ENCODE assay signal across 25 mouse cellular contexts in genomic region chr3:141872337-141873042, GRCm38 (mm10).
DNase-seq lines count a peak whose midpoint lies in the region; ATAC-seq and TF ChIP-seq lines count a peak whose summit lies in the region.
"Had no signal": no experiment of that assay in that cellular context is flagged by ENCODE, and none has a peak within 500 bp of the region (broad histone marks: within the 10 kb centered on the region; RNA-seq: fewer than 3 reads in every experiment).

No protein-coding gene starts in this region.

- H3K4me2 ChIP-seq in midbrain, embryonic 13.5 days (replicated peaks) = no peak overlapping the region
- H3K4me2 ChIP-seq in neural tube, embryonic 14.5 days (ENCODE audit: low read depth, low read length) = no peak overlapping the region
- H3K4me2 ChIP-seq: forebrain, embryonic 13.5 days; heart, embryonic 12.5 days; limb, embryonic 12.5 days; liver, embryonic 15.5 days; lung, embryonic 15.5 days had no signal

- peaks cover 4% of the 10 kb centered on the region; the same call in 1 of the 2 replicates for H3K9me3 ChIP-seq in midbrain, embryonic 10.5 days (replicated peaks)
- H3K9me3 ChIP-seq in midbrain, embryonic 13.5 days = 0 out of 2 replicates have a peak, but pooled peaks cover 2% of the 10 kb centered on the region
- peaks cover 4% of the 10 kb centered on the region; the same call in 1 of the 2 replicates for H3K9me3 ChIP-seq in neural tube, embryonic 14.5 days (ENCODE audit: control insufficient read depth, low read length)
- H3K9me3 ChIP-seq: forebrain, embryonic 13.5 days; heart, embryonic 12.5 days; liver, embryonic 15.5 days; lung, embryonic 15.5 days had no signal

- H3K27me3 ChIP-seq in midbrain, embryonic 10.5 days (ENCODE audit: low read depth, poor library complexity, severe bottlenecking) = no peaks in the 10 kb centered on the region
- no peaks in the 10 kb centered on the region for H3K27me3 ChIP-seq in midbrain, embryonic 13.5 days
- no peaks in the 10 kb centered on the region for H3K27me3 ChIP-seq in neural tube, embryonic 14.5 days (ENCODE audit: control insufficient read depth, insufficient read depth, low read length)
- H3K27me3 ChIP-seq: forebrain, embryonic 13.5 days; heart, embryonic 12.5 days; limb, embryonic 12.5 days; liver, embryonic 15.5 days; lung, embryonic 15.5 days had no signal

- no peak for ATAC-seq in midbrain, embryonic 13.5 days
- ATAC-seq in neural tube, embryonic 14.5 days (ENCODE audit: low read depth) = peak; percentile 66; the same call in 1 of the 2 replicates
- ATAC-seq: CD4-positive, CD25-positive, alpha-beta regulatory T cell, adult 4 months; forebrain, embryonic 13.5 days; intestine, postnatal 0 days had no signal

- H3K27ac ChIP-seq in midbrain, embryonic 10.5 days (replicated peaks) = peak overlapping the region; percentile 53
- no peak overlapping the region for H3K27ac ChIP-seq in midbrain, embryonic 13.5 days
- no peak overlapping the region for H3K27ac ChIP-seq in neural tube, embryonic 14.5 days (ENCODE audit: low read depth, low read length)
- H3K27ac ChIP-seq: forebrain, embryonic 13.5 days; heart, adult 2 months; left cerebral cortex, adult 2 months; limb, embryonic 12.5 days; liver, embryonic 15.5 days; lung, embryonic 15.5 days had no signal

- peaks cover 16% of the 10 kb centered on the region for H3K4me1 ChIP-seq in midbrain, embryonic 10.5 days
- no peaks in the 10 kb centered on the region for H3K4me1 ChIP-seq in midbrain, embryonic 13.5 days (replicated peaks)
- no peaks in the 10 kb centered on the region for H3K4me1 ChIP-seq in neural tube, embryonic 14.5 days (ENCODE audit: control insufficient read depth, insufficient read depth, low read length)
- no peaks in the 10 kb centered on the region for H3K4me1 ChIP-seq in lung, adult 2 months (ENCODE audit: control insufficient read depth, insufficient read depth, low read length)
- H3K4me1 ChIP-seq: forebrain, embryonic 13.5 days; heart, embryonic 12.5 days; limb, embryonic 12.5 days; liver, embryonic 15.5 days; lung, embryonic 15.5 days had no signal

- no peak for TF ChIP-seq CTCF in lung, adult 2 months (IDR thresholded peaks at IDR 0.05; ENCODE audit: insufficient read depth, low read length)

- no peak overlapping the region for H3K9ac ChIP-seq in midbrain, embryonic 13.5 days (replicated peaks)
- H3K9ac ChIP-seq in neural tube, embryonic 14.5 days (replicated peaks; ENCODE audit: low read depth, low read length) = no peak overlapping the region
- H3K9ac ChIP-seq: forebrain, embryonic 13.5 days; heart, embryonic 12.5 days; limb, embryonic 12.5 days; liver, embryonic 15.5 days; lung, embryonic 15.5 days had no signal

- peaks cover 9% of the 10 kb centered on the region for H3K36me3 ChIP-seq in midbrain, embryonic 10.5 days
- no peaks in the 10 kb centered on the region for H3K36me3 ChIP-seq in midbrain, embryonic 13.5 days
- no peaks in the 10 kb centered on the region for H3K36me3 ChIP-seq in neural tube, embryonic 14.5 days (ENCODE audit: control insufficient read depth, insufficient read depth, low read length)
- H3K36me3 ChIP-seq: heart, embryonic 12.5 days; liver, embryonic 15.5 days; lung, embryonic 15.5 days had no signal

- DNase-seq in midbrain, embryonic 10.5 days (ENCODE audit: low spot score) = peak; percentile 37
- DNase-seq in embryo, embryonic 10.5 days (ENCODE audit: low spot score) = peak; percentile 72
- DNase-seq in embryo, embryonic 9.5 days (ENCODE audit: extremely low spot score) = peak; percentile 13
- DNase-seq in right cerebral cortex, adult 18-20 months = no peak
- DNase-seq in lung, adult 2 months = no peak
- DNase-seq: adrenal gland, postnatal 14 days; cerebellum, adult 11 months; cerebellum, adult 9-10 months; cerebellum, postnatal 36 days; gastrocnemius, postnatal 25 days; heart, adult 2 months; kidney, adult 9 months; kidney, postnatal 25 days; thymus, adult 2 months; thymus, postnatal 36 days had no signal

- no peak overlapping the region for H3K4me3 ChIP-seq in midbrain, embryonic 10.5 days
- no peak overlapping the region for H3K4me3 ChIP-seq in midbrain, embryonic 13.5 days (replicated peaks)
- H3K4me3 ChIP-seq in neural tube, embryonic 14.5 days (ENCODE audit: low read depth, low read length) = no peak overlapping the region
- no peak overlapping the region for H3K4me3 ChIP-seq in lung, adult 2 months (replicated peaks; ENCODE audit: extremely low read depth, low read depth, low read length)
- H3K4me3 ChIP-seq: forebrain, embryonic 13.5 days; heart, adult 2 months; heart, embryonic 12.5 days; left cerebral cortex, adult 2 months; limb, embryonic 12.5 days; liver, embryonic 15.5 days; lung, embryonic 15.5 days had no signal

- WGBS in midbrain, embryonic 10.5 days = 69% methylated on average over 10 of the region's 10 CpGs
- WGBS in midbrain, embryonic 13.5 days = 51% methylated on average over 10 of the region's 10 CpGs
- WGBS in neural tube, embryonic 14.5 days = 27% methylated on average over 10 of the region's 10 CpGs
- WGBS in lung, adult 2 months = 82% methylated on average over 10 of the region's 10 CpGs

- TF ChIP-seq POLR2A in lung, adult 2 months (IDR thresholded peaks at IDR 0.05; ENCODE audit: borderline replicate concordance, extremely low read depth, low read depth, low read length) = no peak

Comparison
In these comparisons a context has a peak if more than half of its experiments do, and no peak if none do; other contexts are left out.
1. DNase-seq: peak in midbrain, embryonic 10.5 days (single experiment), embryo, embryonic 10.5 days (single experiment) and embryo, embryonic 9.5 days (single experiment); none in right cerebral cortex, adult 18-20 months (single experiment) and lung, adult 2 months (single experiment).